Mouse (Mus musculus): ENCODE results near the gene Gm14214.

The Gm14214 gene

DNA sequence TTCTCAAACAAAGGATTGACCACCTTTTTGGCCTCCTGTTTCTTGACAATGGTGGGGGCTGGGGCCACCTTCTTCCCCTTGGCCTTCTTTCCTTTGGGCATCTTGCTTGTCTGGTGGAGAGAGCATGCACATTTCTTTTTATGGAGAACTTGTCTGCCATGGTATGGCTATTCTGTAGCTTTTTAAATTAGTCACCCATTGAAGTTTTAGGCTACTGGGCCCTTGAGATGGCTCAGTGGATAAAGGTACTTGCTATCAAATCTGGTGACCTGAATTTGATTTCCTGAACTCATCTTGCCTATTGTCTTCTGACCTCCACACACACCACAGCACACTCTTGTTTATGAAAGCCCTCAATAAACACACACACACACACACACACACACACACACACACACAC, at the start of gene Gm14214:
Gm14214 (minus strand) TSS at position 101 of the 400 bp plus-strand sequence.
- DNase-seq (ENCODE audit: low spot score in 2 of 2): no peak

DNA sequence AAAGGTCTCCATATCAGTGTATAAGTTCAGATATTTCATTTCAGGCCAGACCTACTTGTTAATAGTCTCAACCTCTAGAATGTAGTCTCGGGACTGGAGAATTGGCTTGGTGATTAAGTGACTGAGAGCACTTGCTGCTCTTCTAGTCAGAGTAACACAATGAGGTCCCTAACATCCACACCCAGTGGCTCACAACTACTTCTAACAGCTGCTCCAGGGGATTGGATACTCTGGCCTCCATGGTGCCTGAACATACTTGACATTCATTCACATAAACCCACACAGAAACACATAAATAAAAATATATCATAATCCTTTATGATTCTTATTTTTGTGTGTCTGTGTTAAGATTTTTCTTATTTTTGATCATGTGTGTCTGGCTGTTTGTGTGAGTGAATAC, 48.8 kb upstream of the Gm14214 start:
- DNase-seq (ENCODE audit: low spot score in 2 of 2): no peak

DNA sequence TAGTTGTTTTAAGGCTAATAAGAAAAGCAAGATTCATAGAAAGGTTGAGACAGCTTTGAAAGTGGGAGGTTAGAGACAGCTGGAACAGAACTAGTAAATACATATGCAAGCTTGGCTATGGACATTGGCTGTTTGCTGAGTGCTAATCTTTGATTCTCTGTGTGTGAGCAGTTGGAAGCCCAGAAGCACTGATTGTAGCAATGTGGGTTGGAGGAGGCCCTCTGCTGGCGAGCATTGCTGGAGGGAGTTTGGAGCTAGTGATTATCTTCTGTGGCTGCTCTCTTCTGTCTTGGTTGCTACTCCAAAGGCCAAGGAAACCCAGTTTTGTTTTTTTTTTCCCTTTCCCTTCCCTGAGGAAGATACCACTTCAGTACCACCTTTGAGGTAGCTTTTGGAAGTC, 48.0 kb upstream of the Gm14214 start:
- DNase-seq (ENCODE audit: low spot score in 2 of 2): no peak

GRCm38 (mm10) chr2:154817089-154817488, 47.3 kb upstream of the Gm14214 start:
- DNase-seq (ENCODE audit: low spot score in 2 of 2): no peak

DNA sequence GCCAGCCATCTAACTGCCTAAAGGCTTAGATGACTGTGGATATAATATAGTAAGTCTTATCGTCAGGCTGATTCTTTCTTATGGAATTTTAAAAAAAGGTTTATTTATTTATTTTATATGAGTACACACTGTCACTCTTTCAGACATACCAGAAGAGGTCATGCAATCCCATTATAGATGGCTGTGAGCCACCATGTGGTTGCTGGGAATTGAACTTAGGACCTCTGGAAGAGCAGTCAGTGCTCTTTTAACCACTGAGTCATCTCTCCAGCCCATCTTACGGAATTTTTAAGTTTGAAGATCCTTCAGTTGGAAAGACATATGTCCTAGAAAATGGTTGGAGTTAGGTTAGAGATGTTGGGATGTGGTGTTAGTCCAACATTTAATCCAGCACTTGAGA, 43.6 kb upstream of the Gm14214 start:
- no peak for DNase-seq (ENCODE audit: low spot score in 2 of 2)

GRCm38 (mm10) chr2:154810821-154811220, 41.0 kb upstream of the Gm14214 start:
- DNase-seq (ENCODE audit: low spot score in 2 of 2): no peak

- no peak for DNase-seq (ENCODE audit: low spot score in 2 of 2)
Measured at GRCm38 (mm10) chr2:154809107-154809762, 39.4 kb upstream of the Gm14214 start.

GRCm38 (mm10) chr2:154807689-154808088, 37.9 kb upstream of the Gm14214 start:
- no peak for DNase-seq (ENCODE audit: low spot score in 2 of 2)

DNA sequence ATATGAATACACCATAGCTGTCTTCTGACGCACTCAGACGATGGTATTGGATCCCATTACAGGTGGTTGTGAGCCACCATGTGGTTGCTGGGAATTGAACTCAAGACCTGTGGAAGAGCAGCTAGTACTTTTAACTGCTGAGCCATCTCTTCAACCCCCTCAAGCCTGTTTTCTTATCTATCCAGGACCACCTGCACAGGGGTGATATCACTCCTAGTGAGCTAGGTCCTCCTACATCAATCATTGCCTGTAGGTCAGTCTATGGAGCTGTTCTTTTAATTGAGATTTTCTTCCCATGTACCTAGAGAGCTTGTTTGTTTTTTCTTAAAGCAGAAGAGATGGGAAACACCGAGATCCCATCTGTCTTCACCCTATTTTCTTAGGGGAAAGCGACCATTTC, 34.0 kb upstream of the Gm14214 start:
- DNase-seq (ENCODE audit: low spot score in 2 of 2): no peak

DNA sequence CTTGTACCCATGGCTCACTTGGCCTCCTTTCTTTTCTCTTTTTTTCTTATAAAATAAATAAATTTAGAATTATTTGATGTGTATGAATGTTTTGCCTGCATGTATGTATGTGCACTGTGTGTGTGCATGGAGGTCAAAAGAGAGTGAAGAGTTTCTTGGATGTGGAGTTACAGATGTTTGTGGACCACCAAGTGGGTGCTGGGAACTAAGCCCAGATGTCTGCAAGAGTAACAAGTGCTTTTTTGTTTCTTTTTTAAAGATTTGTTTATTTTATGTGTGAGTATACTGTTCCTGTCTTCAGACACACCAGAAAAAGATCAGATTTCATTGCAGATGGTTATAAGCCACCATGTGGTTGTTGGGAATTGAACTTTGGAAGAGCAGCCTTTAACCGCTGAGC, 33.5 kb upstream of the Gm14214 start:
- DNase-seq (ENCODE audit: low spot score in 2 of 2): no peak

DNA sequence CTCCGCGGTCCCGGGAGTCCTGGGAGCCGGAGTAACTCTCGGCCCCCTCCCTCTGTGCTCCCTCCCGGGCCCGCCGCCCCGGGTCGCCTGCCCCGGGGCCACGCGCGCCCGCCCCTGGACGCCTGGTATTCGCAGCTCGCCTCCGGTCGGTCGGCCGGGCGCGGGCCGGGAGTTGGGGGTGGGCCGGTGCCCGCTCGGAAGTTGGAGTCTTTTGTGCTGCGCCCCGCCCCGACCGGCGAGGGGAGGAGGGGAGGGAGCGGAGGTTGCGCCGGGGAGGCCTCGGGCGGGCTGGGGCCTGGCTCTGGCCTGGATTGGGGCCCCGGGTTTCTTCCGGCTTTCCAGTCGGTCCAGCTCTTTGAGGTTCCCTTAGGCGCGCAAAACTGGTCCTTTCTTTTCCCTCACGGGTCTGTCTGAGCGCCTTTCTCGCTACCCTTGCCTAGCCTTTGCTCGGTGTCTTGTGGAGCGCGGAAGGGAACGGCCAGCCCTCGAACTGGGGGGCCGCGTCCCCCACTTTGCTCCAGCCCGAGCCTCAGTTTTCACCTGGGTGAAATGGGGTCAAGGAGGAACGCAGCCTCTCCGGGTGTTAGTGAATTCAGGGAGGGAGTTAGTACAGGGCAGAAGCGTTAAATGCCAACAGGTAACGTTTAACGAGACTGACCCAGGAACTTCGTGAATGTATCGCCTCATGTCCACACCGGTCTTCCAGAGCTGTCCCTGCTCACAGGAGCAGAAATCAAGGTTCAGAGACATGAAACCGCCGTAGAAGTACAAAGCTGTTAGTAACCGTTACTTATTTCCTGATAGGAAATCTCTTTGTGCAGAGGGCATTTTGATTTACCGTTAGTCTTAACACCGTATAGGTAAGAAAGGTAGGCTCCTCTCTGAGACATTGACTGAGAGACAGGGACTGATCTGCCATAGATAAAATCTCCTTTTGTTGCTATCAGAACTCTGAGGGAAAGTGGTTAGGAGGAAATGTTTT, 22.1 kb upstream of the Gm14214 start:
- peak; percentile 78 to 83 for DNase-seq (ENCODE audit: low spot score in 2 of 2)

- peak; percentile 98 for DNase-seq (ENCODE audit: low spot score in 2 of 2)
Measured at GRCm38 (mm10) chr2:154790656-154791483, 21.0 kb upstream of the Gm14214 start, which contains the start of the genes Raly and a. Gene Raly, plus strand, starts transcription at chr2:154791096. Gene a, plus strand, starts transcription at chr2:154791402.

DNA sequence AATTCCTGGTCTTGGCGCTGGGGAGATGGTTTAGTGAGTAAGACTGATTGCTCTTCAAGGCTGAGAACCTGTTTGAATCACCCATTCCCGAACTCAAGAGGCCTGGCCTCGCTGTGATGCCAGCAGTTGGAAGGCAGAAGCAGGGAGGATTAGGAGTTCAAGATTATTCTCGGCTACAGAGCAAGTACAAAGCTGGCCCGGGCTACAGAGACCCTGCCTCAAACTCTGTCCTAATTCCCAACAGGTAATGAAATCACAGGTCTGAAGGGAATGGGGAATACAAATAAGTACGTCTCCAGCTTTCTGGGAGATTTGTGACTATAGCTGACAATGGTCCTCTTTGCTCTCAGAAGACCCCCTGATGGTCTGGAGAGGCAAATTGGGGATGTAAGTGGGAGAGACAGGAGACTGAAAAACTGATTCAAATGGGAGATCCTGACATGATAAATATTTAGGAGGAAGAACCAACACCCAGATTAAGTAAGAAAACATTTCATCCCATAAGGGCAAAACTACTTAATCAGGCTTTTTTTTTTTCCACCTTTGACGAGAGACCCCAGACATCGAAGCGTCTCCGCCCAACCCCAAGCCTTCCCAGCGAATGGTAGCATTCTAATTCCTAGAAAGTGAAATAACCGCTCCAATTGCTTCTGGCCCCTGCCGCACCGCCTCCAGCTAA, 20.3 kb upstream of the Gm14214 start:
- DNase-seq (ENCODE audit: low spot score in 2 of 2): no peak

- no peak for DNase-seq (ENCODE audit: low spot score in 2 of 2)
Measured at GRCm38 (mm10) chr2:154789381-154789780, 19.6 kb upstream of the Gm14214 start.

DNA sequence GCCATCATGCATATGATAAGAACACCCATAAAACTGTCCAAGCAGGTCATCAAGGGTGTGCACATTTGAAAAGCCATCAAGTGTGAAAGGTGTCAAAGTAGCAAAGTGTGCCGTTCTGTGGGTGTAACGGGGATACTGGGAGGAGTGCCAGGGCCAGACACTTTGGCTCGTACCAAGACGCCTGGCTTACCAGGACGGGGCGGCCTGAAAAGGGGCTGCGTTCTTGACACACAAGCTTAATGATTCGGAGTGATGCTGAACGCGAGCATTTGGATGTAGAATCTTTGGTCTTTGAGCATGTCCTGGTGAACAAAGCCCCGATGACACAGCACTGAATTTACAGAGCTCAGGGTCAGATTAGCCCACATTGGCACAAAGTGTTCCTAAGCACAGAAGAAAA, 16.9 kb upstream of the Gm14214 start:
- DNase-seq (ENCODE audit: low spot score in 2 of 2): no peak

DNA sequence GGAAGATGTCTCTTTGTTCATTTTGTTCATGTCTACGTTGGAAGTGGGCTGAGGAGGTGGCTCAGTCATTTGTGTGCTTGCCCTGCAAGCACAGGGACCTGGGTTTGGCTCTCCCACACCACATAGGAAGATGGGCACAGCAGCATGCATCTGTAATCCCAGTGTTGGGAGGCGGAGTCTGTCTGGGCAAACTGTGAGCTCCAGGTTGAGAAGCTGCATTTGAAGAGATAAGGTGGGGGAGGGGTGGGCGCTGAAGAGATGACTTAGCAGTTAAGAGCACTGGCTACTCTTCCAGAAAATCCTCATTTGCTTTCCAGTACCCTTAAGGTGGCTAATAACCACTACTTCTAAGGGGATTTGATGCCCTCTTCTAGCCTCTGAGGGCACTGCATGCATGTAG, 16.4 kb upstream of the Gm14214 start:
- no peak for DNase-seq (ENCODE audit: low spot score in 2 of 2)

- DNase-seq (ENCODE audit: low spot score in 2 of 2): no peak
Measured at GRCm38 (mm10) chr2:154785284-154785683, 15.5 kb upstream of the Gm14214 start.

DNA sequence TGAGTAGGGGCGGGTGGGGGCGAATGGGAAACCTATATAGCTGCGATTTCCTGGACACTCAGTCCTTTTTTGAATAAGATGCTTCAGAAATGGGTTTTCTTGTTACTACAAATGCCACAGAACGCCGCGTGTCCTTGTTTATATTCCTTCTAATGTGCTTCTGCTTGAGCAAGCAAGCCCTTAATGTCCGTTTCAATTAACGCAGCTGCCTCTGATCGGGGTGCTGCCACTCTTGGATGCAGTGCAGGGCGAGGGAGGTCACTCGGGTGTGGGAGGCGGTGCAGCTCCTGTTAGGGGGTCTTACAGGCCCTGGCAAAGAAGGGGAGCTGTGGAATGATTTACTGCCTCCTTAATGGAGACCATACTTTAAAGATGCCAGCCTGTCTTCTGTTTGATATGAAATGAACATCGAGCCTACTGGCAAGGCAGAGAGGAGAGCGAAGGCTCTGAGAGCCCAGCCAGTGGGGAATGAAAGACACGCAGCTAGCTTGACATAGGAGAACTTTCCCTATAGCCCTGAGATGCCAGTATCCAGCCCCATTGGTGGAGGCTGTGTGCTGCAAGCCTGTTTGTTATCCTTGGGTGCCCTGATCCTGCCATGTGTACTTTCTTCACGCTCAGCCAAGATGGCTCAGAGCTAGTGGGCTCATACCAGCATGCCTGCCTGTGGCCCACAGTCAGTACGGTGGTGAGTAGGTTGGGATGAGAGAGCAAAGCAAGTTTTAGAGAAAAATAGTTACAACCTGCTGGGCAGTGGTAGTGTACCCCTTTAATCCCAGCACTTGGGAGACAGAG, 13.2 kb upstream of the Gm14214 start:
- no peak for DNase-seq (ENCODE audit: low spot score in 2 of 2)

GRCm38 (mm10) chr2:154782361-154782760, 12.5 kb upstream of the Gm14214 start:
- no peak for DNase-seq (ENCODE audit: low spot score in 2 of 2)

DNA sequence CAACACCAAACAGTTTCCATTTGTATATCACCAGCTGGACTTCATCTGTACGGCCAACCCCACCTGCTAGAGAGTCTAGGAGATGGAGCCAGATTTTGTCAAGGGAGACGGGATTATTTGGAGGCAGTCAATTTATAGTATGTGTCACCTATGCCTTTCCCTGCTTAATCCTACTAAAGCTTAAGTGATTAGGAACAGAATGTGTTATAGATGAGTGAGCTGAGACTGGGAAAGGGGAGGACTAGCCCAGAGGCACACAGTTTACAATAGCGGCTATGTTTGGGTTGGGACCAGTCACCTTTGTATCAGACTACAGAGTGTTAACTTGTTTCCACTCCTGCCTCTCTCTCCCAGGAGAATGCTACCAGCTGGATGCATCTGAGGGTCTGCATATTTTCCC, 9.8 kb upstream of the Gm14214 start:
- DNase-seq (ENCODE audit: low spot score in 2 of 2): no peak

DNA sequence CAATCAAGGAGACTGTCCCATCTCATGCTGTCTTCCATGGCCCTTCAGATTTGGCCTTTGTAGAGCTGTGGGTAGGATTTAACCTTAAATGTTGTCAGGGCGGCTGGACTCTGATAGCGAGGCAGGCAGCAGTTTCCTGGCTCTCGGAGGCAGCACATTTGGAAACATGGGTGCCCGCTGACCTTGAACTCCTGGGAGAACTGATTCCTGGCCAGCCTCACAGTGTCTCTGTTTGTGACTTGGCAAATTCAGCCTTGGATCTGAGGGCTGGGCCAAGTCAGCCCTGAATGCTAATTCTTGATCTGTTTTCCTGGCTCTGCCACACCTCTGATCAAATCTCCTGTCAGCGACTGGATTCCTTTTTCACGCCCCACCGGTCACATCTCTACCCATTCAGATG, 6.7 kb upstream of the Gm14214 start:
- no peak for DNase-seq (ENCODE audit: low spot score in 2 of 2)

Data from urinary bladder, postnatal 4 days (tissue).